Mouse (Mus musculus) MEL (cell line): ENCODE measurements around the gene Mprip.

Experiments
- BHLHE40 ChIP-seq: IDR thresholded peaks from 2 replicates; pipeline ENCODE4 v1.6.1; 2012; ENCODE audit warnings: low read depth, mild to moderate bottlenecking, inconsistent platforms, low read length, improper control_type of control experiment, borderline replicate concordance
- GABPA ChIP-seq: IDR thresholded peaks from 2 replicates; pipeline ENCODE4 v1.6.1; 2012; ENCODE audit warnings: low read depth, mild to moderate bottlenecking, inconsistent platforms, low read length, improper control_type of control experiment, moderate library complexity
- KAT2A ChIP-seq: conservative IDR thresholded peaks from 2 replicates; pipeline ENCODE4 v1.6.1; 2012; ENCODE audit warnings: low read depth, low read length, improper control_type of control experiment, inconsistent platforms
- MAFK ChIP-seq: IDR thresholded peaks from 2 replicates; pipeline ENCODE4 v1.6.1; 2011; ENCODE audit warnings: low read depth, mild to moderate bottlenecking, low read length, improper control_type of control experiment, borderline replicate concordance
- POLR2A ChIP-seq, 2 experiments: IDR thresholded peaks; 2 replicates each; pipeline ENCODE4 v1.6.1; 2011 to 2012; ENCODE audit warnings: low read length in 2 of 2, mild to moderate bottlenecking in 2 of 2, control low read depth in 1 of 2, improper control_type of control experiment in 1 of 2, low read depth in 1 of 2, moderate library complexity in 1 of 2; ENCODE audit not compliant: control insufficient read depth in 1 of 2, insufficient read depth in 1 of 2, poor library complexity in 1 of 2
- TAL1 ChIP-seq: IDR thresholded peaks from 2 replicates; pipeline ENCODE4 v1.6.1; 2012; ENCODE audit warnings: mild to moderate bottlenecking, inconsistent platforms, low read length, moderate library complexity, mixed read lengths
- USF2 ChIP-seq, 2 experiments: IDR thresholded peaks; 2 replicates each; pipeline ENCODE4 v1.6.1; 2011 to 2012; ENCODE audit warnings: improper control_type of control experiment in 2 of 2, low read length in 2 of 2, borderline replicate concordance in 1 of 2, inconsistent platforms in 1 of 2, low read depth in 1 of 2, mild to moderate bottlenecking in 1 of 2; ENCODE audit not compliant: insufficient read depth in 1 of 2
- ZNF384 ChIP-seq: IDR thresholded peaks from 2 replicates; pipeline ENCODE4 v1.6.1; 2012; ENCODE audit warnings: low read depth, mild to moderate bottlenecking, inconsistent platforms, low read length, improper control_type of control experiment

DNA sequence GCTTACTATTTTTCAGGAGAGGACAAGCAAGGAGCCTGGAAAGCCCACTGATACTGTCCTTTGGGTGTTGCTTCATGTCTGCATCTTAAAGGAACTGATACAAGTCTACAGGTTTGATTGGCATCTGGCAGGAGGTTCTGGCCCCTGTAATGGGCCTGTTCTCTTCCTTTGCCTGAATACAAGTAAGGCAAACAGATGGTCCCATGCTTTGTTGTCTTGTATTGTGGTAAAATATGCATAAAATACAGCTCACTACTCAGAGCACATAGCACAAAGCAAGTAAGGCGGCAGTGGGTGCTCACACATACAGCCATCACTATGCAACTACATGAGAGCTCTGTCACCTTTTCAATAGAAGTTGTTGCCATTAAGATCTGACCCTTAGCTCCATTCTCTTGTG lies 39.7 kb downstream of the Mprip start:
- TF ChIP-seq BHLHE40: no peak
- TF ChIP-seq USF2 (IDR thresholded peaks at IDR 0.05; ENCODE audit: borderline replicate concordance in 1 of 2, insufficient read depth in 1 of 2, low read depth in 1 of 2, low read length in 2 of 2): no peak
- no peak for TF ChIP-seq TAL1
- no peak for TF ChIP-seq MAFK
- no peak for TF ChIP-seq ZNF384
- no peak for TF ChIP-seq POLR2A (IDR thresholded peaks at IDR 0.05; ENCODE audit: control insufficient read depth in 1 of 2, insufficient read depth in 1 of 2, low read depth in 1 of 2, low read length in 2 of 2, poor library complexity in 1 of 2)
- TF ChIP-seq KAT2A: no peak
- no peak for TF ChIP-seq GABPA
